Mouse (Mus musculus): ENCODE data around the gene Creb5.
"Not testable (repeated sequence)": the region's sequence is repeated elsewhere in the genome, so short reads cannot be mapped to it uniquely, and the experiment has no call there.

Creb5 gene

DNA sequence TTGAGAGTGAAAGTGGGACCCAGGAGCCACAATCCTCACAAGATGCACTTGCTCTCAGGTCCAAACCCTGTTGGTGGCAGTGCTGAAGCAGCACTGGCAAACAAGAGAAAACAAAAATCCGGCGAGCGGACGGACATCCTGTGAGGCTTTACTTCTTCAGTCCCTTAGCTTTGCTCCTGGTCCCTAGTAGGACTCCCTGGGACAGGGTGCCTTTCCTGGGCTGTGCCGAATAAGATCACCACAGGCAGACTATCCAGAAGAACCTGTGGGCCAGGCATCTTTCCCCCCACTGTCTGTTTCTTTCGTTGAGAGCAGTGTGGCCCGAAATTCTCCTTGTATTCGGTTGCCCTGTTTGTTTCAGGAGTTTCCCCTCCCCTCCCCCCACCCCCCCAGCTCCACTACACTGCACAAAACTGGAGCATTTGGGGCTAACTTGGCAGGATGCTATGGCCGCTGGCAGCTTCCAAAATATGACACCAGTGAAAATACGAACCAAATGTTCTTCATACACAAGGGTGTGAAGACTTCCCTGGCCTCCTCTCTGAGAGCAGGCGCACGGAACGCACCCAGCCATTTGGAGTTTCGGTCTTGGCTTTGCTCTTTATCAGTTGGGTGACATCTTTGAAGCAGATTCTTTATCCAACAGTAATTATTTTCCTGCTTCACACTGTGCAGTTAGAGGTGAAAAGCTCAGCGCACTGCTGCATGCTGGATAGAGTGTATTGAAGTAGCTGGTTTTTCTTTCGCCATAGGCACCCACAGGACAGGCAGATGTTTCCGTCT, 32.7 kb downstream of the Creb5 start:
- DNase-seq (ENCODE audit: extremely low read depth, insufficient read length, low spot score) = no peak

DNA sequence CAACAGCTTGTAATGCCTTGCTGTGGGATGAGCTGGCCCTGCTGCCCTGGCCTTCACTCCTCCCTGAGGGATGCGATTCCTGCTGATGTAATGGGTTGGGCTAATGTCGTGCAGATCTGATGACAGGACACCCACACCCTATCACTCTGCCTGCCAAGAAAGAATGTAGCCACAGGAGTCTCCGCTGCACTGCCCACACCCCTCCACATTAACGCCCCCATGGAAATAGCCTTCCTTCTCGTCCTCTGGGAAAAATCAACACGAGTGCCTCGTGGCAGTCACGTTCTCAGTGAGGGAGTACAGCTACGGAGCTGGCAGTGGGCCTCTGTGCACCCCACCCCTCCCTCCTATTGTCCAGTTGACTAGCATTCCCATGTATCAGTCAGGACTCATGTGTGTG, 50.3 kb downstream of the Creb5 start:
- no peak for DNase-seq (ENCODE audit: extremely low read depth, insufficient read length, low spot score)

DNA sequence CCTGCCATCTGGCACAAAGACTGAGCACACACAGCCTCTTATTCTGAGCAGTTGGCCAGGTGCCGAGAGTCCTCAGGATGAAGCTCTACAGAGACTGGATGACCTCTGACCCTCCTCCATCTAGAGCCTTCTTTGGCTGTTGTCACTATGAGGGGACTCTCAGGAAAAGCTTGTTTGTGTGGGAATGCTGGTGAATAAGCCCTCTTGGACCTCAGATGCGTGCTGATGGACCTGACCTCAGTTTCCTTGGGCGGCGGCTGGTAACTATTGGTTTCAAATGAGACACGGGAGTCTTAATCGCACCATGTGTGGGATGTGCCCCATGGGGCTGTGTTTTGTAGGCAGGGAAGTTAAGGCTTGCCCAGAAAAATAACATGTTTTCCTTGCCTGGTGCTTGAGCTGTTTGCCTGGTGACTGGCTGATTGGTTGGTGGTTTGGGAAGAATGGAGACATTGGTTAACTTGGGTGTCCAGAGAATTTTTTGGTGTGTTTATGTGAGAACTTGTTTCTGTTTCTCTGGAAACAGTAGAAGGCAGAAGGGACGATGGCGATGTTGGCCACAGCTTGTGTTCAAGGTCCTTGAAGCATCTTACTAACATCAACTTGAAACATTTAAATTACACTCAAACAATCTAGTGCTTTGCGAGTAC, 65.4 kb downstream of the Creb5 start:
- no peak for DNase-seq (ENCODE audit: extremely low read depth, insufficient read length, low spot score)

DNA sequence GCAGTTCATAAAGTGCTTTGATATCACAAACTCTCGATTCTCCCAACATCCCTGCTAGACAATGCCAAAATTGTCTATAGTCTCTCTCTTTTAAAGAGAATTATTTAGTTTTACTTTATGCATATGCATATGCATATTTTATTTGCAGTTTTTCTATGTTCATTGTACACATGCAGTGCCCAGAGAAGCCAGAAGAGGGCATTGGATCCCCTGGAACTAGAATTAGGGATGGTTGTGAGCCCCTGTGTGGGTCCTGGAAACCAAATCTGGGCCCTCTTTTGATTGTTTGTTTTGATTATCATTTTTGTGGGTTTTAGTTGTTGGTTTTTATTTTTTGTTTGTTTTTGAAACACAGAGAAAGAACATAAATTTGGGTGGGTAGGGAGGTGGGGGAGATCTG, 69.3 kb downstream of the Creb5 start:
- no peak for DNase-seq (ENCODE audit: extremely low read depth, insufficient read length, low spot score)

DNA sequence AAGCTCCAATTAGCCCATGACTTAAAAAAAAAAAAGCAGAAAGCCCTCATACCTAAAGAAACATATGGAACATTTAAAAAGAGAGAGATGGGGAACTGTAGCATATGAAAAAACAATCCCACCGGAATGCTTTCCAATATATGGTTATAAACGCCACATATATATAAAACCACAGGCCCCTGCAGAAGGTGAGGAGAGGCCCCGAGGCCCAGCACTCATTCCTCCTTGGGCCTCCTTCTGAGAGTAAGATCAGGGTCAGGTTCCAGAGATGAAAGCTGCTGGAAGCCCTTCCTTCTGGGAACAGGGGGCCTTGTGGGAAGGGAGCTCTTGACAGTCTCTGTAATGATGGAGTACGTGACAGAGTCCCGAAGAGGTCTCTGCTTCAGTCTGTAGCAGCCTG, 76.5 kb downstream of the Creb5 start:
- no peak for DNase-seq (ENCODE audit: extremely low read depth, insufficient read length, low spot score)

DNA sequence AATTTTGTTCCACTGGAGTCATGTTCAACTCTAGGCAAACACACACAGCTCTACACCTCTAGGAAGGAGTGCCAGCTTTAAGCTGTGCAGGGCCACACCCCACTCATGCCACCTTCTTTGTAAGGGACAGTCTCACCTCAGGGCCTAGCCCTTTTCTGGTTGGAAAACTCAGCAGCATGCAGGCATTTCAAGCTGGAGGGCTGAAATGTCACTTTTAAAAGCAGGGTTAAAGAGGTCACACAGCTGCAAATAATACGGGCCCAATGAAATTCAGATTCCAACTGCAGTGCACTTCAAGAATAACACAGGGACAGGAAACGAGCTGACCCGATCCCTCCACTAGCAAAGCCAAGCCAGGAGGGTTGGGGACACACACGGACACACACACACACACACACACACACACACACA, 76.9 kb downstream of the Creb5 start:
- no peak for DNase-seq (ENCODE audit: extremely low read depth, insufficient read length, low spot score)

DNA sequence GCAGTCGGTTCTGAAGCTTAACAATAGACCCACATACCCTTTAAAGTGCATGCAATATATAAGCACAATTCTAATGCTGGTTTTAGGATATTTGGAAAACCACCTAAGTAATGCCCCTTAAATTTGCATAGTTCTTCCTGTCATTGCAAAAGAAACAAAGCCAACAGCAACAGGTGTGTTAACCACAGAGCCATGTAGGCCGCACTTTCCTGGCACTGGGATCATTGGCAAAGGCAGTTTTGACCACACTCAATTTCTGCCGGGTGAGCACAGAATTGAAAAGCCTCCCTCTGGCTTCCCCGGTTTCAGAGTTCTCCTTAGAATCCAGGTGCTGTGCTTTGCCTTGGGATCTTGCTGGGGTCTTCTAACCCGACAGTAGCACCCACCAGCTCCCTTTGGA, 82.1 kb downstream of the Creb5 start:
- no peak for DNase-seq (ENCODE audit: extremely low read depth, insufficient read length, low spot score)

DNA sequence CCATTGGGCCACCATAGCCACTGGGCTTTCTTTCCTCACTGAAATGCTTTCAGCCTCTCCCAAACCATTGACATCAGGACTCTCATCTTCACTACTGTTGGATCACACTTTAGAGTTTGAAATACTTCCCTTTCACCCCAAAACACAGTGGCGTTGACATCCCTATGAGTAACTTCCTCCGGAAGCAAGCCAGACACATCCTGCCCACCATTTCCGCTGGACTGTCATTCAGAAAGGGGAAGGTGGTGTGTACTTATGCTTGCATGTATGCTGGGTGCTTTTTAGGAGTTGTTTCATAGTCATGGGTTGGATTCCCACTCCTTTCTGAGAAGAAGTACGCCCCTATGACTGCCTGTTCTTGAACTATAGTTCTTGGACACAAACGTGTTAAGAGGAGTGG, 82.9 kb downstream of the Creb5 start:
- no peak for DNase-seq (ENCODE audit: extremely low read depth, insufficient read length, low spot score)

DNA sequence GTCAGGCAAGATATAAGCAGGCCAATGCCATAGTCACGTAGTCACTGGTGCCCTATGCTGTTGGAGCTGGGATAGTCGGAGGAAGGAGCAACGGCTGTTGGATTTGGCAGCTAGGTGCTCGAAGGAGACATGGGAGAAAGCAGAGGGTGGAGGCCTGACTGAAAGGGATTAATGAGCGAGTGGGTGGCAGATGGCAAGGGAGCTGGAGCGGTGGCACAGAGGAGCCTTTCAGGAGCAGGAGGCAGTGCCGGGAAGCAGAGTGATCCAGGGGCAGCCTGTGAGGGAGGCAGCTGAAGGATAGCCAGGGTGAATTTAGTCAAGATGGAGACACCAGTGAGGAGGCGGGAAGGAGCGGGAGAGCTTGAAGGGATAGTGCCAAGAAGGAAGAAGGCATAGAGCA, 84.9 kb downstream of the Creb5 start:
- no peak for DNase-seq (ENCODE audit: extremely low read depth, insufficient read length, low spot score)

DNA sequence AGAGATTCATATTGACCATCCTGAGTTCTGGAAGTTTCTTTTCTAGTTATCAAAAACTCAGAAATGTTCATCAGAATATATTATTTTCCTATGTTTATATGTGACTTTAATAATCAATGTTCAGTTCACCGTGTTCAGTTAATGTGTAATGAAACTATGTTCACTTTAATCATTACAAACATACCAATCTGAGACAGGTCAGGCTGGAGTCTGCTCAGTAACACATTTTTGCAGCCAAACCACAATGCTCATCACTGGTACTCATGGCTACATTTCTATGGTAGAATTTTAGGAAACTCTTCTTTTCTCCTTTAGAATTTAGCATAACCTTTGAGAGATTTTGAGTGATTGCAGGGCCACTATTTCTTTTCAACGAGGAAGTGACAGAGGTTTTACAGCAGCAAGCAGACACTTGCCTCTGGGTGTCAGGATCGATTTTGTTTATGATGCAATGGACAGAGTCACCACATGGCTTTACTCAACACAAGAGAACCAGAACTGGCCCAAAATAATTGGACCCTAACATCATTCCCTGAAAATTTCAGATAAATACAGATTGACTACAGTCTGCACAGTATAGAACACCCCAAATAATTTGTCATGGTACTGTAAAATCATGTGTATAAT, 87.4 kb downstream of the Creb5 start:
- DNase-seq (ENCODE audit: extremely low read depth, insufficient read length, low spot score) = no peak

DNA sequence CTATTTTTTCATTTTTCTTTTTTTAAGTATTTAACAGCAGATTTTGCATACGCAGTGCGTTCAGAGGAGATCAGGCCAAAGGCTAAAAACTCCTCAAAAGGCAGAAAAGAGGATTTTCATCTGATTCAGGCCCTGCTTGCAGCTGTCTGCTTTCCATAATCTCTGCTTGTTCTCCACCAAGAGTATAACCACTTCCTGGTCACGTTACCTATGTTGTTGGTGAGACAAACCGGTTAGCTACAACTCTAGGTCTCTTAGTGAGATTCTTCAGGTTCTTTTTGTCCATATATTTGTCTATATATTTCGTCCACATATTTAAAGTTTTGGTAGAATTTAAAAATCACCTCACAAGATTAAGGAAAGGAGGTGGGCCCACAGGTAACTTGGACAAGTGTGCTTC, 102.2 kb downstream of the Creb5 start:
- DNase-seq (ENCODE audit: extremely low read depth, insufficient read length, low spot score) = no peak

DNA sequence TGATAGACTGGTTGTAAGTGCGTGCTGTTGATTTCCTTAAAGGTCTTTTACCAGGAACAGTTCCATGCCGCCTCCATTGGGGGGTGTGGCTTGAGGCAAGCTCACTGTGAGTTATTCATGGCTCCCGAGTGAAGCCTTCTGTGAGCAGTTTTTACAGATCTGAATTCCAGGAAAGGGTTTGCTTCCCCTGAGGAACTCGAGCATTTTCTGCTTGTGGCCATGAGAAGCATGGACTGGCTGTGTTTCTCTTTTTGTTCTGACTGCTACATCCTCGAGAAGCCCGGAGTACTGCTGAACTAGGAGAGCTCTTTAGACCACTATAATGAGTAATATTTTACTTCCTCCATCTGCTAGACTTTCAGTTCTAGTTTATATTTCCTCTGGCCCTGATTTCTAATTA, 103.3 kb downstream of the Creb5 start:
- DNase-seq (ENCODE audit: extremely low read depth, insufficient read length, low spot score) = no peak

DNA sequence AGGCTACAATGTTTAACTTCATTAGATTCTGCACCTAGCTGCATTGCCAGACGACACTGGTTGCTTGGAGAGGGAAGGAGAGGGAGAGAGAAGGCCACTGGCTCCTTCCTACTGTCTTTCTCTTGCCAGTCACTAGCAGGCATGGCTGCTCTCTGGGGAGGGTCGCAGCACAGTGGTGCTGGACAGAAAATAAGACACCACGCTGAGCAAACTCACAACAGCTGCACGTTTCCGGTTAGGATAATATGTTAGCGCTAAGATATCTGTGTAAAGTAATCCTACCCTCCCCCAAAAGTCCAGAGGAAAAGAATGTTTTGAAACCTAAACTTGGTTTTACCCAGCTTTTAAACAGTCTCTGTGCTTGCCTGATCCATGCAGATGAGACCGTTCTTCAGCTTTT, 107.0 kb downstream of the Creb5 start:
- no peak for DNase-seq (ENCODE audit: extremely low read depth, insufficient read length, low spot score)

DNA sequence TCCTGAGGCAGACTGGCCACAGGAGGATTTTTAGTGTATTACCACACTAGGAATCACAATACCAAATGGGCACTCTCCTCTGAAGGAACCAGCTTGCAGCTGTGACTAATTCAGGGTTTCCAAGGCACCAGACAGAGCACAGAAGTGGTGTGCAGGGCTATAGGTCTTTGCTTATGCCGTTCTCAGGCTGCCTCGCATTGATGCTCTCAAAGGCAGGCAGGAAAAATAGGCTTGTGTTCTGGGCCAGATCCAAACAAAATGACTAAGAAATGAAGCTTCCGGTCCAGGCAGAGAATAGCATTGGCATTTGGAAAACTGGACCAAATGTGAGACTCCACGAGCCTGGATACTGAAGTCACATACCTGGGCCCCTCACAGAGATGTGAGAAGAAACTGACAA, 108.1 kb downstream of the Creb5 start:
- no peak for DNase-seq (ENCODE audit: extremely low read depth, insufficient read length, low spot score)

DNA sequence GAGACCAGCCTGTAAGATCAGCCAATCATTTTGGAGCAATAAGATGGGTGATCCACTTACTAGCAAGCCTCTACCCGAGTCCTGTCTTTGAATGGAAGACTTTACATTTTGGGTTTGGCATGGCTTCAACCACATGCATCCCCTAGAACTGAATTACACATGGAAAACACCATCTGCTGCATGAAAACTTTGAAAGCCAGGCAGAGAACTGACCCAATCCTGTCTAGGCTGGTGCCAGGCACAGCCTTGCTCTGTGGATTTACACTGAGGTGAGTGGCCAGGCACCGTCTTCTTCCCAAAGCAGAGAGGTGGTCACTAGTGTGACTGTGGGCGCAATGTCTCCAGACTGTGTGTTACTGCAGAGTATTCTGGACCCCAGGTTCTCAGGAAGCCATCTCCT, 109.4 kb downstream of the Creb5 start:
- DNase-seq (ENCODE audit: extremely low read depth, insufficient read length, low spot score) = no peak

DNA sequence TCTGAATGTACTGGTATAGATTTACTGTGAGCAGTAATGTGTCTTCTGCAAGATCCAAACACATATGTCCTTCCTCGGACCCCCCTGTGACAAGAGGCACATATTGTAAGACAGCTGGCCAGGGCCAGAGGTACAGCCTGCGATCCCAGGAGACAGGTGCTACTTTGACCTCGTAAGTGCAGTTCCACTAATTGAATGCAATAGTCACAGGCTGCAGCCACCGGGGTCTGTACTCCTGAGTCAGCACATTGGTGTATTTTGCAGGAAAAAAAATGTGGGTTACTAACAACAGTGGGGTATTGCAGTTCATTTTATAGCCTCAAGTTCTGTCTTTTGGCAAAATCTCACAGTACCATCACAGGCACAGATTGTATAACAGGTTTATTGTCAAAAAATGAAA, 110.7 kb downstream of the Creb5 start:
- no peak for DNase-seq (ENCODE audit: extremely low read depth, insufficient read length, low spot score)

DNA sequence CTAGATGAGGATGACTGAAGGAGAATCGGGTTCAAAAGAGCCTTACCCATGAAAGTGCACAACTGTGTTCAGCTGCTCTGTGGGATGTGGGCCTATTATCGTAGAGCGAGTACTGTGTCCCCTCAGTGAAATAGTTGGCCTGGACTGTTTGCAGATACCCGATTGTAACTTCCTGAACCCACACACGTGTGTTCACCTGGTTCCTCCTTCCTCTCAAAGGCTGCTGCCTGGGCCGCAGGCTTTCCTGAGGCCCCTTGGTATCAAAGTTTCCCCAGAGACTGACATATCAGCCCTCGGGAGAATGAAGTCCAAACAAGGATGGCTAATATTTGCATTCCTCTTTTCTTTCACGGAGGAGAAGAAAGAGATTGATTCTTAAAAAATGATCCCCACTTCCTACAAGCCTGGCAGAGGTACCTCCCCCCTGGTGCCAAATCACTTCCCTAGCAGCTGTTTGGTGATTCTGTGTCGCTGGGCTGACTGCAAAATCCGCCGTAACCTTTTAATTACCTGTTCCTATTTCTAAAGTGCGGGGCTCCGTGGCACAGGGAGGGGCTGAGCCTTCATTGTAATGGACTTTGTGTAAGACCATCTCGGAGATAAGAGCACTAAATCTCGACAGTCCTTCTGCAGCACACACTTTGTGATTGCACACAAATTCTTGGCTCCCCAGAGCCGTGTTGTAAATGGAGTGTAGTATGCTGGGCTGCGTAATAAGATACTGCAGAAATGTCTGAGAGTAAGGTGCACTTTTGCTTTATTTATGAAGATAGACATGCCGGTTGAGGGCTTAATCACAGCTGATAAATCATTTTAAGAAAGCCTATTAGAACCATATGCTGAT, 111.4 kb downstream of the Creb5 start:
- DNase-seq (ENCODE audit: extremely low read depth, insufficient read length, low spot score) = no peak

DNA sequence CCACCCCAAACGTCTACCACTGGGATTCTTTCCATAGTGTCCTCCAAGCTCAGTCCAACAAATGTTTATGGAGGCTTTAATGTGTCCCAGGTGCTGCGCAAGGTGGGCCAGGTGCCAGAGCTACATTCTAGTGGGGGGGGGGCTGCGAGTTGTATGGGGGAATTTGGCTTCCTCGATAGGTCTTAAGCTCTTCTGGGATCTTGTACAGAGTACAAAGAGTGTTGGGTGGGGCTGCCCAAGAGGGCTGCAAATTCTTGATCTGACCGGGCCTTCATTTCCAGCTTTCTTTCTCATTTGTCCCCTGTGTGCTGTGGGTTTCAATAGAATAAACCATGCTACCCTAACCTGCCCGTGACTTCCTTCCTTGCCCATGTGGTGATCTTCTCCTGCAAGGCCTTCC, 114.3 kb downstream of the Creb5 start:
- no peak for DNase-seq (ENCODE audit: extremely low read depth, insufficient read length, low spot score)

DNA sequence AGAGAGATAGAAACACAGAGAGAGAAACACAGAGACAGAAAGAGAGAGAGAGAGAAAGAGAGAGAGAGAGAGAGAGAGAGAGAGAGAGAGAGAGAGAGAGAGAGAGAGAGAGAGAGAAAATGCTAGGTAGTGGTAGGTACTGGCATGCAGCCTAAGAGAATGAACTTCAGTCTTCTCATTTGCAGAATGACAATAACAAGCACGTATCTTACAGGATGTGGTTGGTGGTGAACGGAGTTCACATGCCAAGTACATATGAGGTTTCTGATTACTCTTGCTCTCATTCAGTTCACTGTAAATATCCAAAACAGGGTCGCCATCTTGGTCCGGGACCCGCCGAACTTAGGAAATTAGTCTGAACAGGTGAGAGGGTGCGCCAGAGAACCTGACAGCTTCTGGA, 115.5 kb downstream of the Creb5 start:
- not testable (repeated sequence) for DNase-seq (ENCODE audit: extremely low read depth, insufficient read length, low spot score)

DNA sequence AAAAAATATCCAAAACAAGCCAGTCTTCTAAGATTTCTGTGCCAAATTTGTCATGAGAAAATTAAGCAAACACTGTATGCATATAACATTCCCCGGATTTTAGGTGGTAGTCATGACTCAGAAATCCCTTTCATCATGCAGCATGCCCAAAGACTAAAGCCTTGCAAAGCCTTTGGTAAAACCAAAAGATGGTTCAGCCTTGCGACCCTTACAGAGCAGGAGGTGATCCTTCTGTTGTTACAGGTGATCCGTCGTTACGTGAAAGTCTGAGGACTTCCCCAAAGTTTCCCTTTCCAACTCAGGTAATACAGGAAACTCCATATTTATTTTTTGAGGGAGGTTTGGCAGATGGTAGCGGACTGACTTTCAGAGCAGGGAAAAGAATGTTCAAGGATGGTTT, 122.1 kb downstream of the Creb5 start:
- no peak for DNase-seq (ENCODE audit: extremely low read depth, insufficient read length, low spot score)

DNA sequence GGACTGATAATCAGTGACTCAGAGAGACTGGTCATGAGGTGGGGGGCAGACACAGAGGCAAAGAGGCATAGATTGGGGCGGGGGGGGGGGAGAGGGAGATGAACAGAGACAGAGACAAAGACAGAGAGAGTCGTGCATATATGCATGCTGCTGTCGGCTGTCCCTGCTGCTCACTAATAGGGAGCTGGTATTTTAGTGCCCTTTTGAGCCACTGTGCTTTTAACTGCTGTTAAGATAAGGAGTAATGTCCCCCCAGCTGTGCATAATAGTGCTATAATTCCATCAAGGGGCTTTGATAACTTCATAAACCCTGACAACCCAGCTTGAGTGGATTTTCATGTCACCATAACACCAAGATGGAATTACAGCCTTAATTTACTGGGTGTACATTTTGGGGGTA, 134.3 kb downstream of the Creb5 start:
- DNase-seq (ENCODE audit: extremely low read depth, insufficient read length, low spot score) = no peak

Measured in 3134 (cell line).